Mouse (Mus musculus) frontal cortex, postnatal 10 days (tissue): ENCODE results near the gene Nutm1.
A peak's percentile ranks its signal among the peaks of the same experiment; 100 is the strongest.

ENCODE experiments used
- DNase-seq, 2 experiments: peaks; one replicate each; pipeline ENCODE4 v3.0.0; 2022; ENCODE audit warnings: low spot score in 2 of 2, mixed read lengths in 1 of 2

Gene Nutm1

DNA sequence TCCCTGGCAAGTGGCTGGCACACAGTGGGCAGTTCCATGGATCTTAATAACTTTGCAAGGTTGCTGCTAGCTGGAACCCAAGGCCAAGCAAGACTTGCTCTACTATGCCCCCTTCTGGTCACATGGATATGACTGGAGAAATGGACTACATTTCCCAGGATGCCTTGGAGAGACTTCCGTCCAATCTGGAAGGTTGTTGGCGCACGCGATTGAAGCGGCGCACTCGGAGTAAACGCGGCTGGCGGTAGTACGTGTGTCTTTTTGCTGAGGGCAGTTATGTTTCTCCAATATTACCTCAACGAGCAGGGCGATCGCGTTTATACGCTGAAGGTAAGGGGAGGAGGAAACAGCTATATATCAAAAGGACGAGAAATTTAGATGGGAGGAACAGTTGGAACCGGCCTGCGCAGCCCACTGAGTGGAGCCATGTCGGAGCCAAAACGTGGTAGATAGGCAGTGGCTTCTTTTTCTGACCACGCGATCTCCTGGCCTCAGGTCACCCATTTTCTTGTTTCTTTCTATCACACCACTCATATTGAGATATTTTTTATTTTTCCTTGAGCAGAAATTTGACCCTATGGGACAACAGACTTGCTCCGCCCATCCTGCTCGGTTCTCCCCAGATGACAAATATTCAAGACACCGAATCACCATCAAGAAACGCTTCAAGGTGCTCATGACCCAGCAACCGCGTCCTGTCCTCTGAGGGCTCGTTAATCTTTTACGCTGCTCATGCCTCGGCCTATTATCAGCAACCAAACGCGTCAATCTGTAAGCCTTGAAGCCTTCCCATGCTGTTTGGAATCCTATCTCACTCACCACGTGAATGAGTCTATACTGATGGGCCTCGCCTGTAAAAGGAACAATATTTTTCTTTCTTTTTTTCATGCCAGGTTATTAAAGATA, 2.9 kb upstream of the Nutm1 start, which contains the start of gene Nop10:
Nop10 (plus strand) TSS at position 179 of the 906 bp plus-strand sequence.
- DNase-seq = peak; percentile 76 to 83

DNA sequence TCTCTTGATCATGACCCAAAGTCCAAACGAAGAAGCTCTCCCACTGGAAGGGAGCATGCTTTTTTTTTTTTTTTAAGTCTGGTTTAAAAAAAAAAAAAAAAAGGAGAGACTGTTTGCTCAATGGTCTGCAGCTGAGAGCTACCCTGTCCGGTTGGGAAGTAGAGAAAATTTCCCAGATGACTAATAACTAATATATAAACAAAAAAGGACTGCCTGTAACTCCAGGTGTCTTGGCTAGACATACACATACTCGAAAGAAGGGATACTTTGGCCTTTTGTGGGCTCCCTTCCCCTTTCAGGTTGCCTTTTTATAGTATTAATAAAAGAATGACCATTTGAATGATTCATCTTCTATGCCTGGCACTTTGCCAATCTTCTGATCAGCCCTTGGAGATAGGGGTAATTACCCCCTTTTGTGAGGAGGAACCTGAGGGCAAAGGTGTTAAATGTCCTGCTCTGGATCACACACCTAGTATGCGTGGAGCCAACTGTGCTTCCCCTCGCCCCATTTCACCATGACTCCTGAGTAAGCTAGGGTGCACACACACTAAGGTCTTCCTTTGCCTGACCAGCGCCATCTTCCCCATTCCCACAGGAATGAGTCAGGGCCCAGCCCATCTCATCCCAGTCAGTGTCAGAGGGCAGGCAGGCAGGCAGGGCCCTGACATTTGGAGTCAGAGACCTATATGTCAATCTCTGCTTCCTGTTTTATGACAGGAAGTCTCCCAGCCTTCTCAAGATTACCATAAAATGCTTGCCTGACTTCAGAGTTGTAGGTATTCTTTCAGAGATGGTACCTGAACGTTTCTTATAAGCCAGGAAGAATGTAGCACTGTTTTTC, 4.2 kb downstream of the Nutm1 start:
- no peak for DNase-seq

DNA sequence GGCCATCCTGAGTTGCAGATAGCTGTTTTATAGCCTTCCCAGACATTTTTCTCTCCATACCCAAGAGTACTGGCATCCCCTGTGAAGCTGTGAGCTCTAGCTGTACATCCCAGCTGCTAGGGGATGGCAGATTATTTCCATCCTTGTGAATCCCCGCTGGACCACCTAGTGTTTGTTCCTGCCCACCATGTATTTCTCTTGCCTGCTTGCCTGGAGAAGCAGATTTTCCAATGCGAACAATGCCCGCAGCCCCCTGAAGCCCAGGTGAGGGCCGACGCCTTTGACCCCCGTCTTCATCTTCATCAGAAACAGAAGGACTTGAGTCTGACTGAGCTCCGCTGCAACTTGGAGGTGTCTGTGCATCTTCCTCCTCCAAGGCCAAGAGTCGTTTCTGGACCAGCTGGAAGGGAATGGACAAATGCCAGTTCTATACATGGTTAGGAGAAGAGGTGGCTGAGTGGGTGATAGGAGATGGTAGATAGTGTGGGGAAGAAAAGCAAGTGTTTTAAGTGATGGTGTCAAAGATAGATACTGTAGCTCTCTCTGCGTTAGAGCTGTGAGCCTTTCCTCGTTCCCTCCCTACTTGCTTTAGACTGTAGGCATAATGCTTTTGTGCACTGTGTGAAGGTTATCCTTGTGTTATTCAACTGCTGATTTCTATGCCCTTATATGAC, 9.2 kb downstream of the Nutm1 start:
- peak in 1 of 2 experiments; percentile 6 for DNase-seq

DNA sequence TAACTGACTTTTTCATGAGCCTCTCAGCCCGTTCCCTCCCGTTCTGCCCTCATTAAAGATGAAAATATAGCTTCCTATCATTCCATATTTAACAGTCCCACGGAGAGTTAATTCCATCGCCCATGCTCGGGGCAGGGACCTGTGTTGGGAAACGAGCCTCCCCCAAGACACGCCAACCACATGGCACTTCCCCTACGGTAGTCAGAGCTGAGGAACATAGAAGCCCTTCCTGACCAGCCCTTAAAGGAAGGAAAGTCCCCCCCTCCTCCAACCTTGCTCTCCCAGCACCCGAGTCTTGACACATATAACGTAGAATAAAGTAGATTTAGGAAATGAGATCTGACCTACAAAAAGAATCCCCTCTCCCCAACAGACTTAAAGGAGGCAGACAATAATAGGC, 11.8 kb downstream of the Nutm1 start:
- no peak for DNase-seq

DNA sequence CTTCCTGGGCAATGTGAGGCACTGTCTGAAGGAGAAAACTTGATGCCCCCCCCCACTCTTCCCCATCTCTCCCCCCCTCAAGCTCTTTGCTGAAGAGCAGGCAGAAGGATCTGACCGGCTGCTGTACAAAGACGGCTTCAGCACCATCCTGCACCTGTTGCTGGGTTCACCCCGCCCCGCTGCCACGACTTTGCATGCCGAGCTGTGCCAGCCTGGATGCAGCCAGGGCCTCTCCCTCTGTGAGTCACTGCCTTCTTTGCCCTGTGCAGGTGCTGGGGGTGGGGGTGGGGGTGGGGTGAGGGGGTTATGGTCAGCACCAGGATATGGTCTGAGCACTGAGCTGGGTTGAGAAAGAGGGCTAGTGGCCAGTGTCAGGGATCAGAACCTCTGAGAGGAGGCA, 12.9 kb downstream of the Nutm1 start:
- no peak for DNase-seq

DNA sequence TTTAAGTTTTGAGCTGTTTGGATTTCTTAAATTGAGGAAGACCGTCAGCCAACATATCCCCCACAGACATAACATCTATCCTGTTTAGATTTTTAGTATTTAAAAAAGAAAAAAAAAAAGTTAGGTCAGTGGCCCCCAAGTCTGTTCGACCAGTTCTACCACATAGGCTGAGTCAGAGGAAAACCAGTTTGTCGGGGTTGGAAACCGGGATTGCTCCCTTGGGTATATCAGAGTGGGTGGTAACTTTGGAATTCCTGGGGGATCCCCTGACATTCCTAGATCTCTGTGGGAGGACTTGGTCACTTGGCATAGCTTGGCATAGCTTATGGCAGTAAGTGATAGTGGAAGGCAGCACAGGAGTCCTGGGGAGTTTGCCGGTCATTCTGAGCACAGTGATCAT, 13.8 kb downstream of the Nutm1 start:
- DNase-seq = no peak

DNA sequence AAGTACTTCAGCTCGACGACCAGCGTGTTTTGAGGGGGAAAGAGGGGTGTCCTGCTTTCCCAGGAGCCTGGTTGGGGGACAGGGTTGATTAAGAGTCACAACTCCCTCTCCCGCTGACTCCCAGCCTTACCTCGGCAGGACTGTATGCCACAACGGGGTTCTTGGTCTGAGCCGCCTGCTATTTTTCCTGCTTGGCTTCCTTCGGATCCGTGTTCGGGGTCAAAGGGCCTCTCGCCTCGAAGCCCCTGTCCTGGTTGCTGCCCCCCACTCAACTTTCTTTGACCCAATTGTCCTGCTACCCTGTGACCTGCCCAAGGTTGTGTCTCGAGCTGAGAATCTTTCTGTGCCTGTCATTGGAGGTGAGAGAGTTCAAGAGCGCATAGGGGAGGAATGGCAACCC, 17.3 kb downstream of the Nutm1 start:
- peak in 1 of 2 experiments; percentile 8 for DNase-seq

DNA sequence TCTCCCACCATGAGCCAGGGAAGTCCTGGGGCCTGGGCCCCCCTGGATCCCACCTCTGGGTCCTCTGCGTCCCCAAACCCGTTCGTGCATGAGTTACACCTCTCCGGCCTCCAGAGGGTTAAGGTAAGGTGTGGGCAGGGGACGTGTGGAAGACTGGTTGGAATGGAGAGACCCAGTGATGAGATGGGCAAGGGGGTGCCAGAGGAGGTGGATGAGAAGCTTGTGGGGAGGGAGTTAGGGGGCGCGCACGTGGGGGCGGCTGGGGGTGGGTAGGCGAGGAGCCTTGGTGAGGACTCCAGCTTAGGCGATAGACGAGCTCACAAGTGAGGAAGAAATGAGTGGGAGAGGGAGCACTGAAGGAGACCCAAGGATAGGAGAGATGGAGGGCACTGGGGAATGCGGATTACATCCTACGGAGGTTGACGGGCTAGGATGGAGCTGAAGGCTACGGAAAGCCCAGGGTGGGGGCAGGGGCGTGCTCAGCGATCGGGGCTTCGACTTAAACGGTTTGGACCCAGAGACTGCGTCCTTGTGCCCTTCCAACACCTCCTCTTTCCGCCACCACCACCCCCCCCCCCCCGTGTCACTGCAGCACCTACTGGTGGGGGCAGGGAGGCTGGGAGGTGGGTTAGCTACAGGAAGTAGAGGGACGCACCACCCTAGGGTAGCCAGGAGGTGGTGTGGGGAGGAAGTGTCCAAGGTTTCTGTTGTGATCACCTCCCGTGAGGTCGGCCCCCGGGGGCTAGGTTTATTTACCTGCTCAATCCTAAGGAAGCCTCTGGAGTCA, 19.0 kb downstream of the Nutm1 start:
- peak in 1 of 2 experiments; percentile 41 for DNase-seq

DNA sequence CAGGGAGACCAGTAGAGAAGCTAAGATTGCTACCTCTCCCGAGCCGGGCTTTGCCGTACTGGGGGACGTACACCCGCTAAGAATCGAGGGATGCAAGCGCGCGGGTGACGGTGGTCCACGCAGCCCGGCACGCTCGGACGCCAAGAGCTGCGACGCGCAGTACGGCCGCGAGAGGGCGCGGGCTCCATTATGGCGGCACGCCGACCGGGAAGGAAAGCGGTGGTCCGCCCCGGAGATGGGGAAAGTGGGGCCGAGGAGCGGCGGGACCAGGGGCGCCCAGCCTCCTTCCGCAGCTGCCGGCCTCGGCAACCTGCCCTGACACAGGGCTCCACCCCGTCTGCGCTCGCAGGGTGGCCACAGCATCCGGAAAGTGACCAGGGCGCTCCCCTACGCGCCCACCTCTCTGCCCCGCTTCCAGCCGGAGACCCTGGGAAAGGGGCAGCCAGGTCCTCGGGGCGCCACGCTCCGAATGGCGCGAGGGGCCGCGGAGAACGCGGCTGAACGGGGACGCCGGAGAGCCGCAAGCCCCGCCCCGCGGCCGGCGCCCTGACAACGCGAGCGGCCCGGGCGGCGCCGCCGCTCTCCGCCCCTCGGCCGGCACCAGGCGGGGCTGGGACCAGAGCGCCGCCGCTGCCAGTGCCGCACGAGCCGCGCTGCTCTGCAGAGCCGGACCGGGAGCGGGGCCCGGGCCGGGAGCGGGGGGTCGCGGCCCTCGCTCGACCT, 19.7 kb downstream of the Nutm1 start, which contains the start of gene Lpcat4:
Lpcat4 (plus strand) TSS at position 257 of the 723 bp plus-strand sequence.
- DNase-seq = peak; percentile 81 to 91

DNA sequence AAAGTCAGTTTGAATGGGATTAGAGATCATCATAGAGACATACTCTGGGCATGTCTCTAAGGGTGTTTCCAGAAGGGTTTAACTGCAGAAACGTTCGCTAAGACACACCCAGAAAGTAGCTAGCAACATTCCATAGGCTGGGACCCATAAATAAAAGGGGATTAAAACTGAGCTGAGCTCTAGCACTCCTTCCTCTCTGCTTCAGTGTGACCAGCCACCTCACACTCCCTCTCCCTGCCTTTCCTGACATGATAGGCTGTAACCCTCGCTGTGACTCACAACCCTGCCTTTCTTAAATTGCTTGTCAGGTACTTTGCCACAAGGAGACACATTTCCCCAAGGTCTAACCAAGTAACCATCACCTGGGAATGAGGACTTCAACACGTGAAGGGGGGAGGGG, 21.1 kb downstream of the Nutm1 start:
- DNase-seq = peak in 1 of 2 experiments; percentile 6

DNA sequence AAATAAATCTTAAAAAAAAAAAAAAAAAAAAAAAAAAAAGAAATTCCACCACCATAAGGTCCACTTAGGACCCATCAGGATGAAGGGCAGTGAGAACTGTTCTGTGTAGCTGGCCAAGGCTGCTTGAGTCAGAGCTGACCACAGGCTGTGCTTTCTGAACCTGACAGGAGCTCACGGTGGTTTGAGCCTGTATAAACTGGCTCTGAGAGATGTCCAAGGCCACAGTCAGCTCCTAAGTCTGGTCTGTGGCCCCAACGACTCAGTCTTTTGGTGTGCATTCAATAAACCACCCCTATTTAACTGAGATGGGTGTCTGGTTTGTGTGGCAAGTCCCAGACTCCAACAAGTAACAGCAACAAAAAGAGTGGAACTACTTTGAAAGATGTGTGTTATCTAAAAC, 22.5 kb downstream of the Nutm1 start:
- no peak for DNase-seq

DNA sequence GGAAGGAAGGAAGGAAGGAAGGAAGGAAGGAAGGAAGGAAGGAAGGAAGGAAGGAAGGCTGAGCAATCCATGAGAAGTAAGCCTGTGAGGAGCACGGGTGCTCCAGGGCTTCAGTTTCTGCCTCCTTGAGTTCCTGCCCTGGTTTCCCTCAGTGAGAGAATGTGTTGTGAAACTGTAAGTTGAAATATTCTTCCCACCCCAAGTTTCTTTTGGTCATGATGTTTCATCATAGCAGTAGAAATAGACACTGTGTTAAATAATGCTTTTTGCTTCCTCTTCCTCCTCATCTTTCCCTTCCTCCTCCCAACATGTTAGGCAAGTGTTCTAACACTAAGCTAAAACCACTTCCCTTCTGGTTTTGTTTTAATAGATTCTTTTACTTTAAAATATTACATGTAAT, 26.5 kb downstream of the Nutm1 start:
- no peak for DNase-seq

DNA sequence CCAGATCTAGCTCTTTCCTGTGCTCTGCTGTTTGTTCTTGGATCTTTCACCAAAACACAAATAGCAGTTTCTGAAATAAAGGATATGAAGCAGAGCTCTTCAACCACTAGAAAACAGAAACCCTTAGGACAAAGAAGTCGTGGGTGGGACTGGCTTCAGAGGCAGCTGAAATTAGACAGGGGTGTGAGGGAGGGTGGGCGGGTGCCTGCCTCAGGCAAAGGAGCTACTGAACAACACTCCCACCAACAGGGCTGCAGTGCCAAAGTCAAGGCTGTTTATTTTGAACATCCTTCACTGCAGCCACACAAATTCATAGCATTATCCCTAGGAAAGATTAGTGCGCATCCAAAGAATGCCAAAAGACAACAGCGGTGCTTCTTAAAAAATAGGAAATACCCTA, 34.7 kb downstream of the Nutm1 start:
- DNase-seq = no peak

DNA sequence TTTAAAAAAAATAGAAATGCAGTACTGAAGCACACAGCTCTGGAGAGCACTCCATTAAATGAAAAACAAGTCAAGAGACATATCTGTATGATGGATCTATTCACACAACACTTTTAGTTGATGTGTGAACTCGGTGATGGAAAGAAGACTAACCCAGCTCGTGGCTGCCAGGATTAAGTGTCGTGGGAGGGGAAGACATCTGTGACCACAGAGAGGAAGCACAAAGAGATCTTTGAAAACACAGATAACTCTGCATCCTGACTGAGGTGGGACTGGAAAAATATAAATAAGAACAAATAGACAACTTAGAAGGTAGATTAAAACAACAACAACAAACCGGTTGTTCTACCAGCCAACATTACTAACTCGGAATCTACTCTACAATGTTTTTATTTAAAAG, 36.5 kb downstream of the Nutm1 start:
- no peak for DNase-seq

DNA sequence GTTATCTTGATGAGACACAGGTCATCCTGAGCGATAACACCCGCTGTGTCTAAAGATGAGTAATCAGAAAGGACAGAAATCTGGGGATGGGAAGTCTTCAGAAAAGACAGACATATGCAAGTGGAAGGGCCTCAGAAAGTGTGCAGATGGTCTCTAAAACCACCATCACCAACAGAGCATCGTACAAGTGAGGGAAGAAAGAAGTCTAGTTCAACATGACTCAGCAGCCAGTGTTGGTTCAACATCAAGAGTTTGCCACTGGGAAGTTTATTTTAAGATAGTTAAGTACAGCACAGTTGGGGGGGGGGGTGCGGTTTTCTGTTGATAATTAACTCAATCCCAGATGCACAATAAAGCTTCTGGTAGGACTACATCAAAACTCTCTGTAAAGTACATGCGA, 38.2 kb downstream of the Nutm1 start:
- DNase-seq = no peak

DNA sequence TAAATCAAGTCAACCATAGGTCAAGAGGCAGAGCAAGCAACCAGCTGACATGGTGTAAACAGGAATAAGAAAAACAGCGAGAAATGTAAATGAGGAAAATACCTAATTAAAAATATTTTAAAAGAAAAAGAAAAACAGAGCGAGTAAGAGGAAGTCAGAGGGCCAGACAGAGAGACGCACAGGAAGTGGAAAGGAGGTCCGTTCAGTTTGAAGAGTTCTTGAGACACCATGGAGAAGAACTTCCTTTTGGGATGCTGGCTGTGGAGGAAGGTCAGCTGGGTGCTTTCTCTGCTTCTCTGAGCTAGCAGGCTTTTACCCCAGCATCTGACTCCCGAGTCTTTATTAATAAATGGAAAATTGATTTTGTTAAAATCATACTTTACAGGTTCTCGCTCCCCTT, 41.5 kb downstream of the Nutm1 start:
- DNase-seq = no peak

DNA sequence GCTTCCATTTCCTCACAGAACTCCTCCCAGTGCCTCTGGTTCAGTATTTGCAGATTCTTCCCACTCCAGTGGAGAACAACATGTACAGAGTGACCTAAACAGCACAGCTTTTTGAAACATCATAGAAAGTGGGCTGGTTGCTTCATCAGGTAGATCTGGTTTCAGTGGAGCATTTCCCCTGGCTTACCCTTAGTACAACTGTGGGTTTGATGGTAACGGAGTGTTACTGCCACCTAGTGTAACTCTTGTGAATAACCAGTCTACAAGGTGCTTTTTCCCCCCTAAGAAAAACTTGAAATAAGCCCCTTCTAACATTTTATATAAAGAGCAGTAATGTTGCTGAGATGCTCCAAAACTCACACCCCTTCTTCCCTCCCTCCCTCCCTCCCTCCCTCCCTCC, 43.1 kb downstream of the Nutm1 start:
- DNase-seq = no peak

DNA sequence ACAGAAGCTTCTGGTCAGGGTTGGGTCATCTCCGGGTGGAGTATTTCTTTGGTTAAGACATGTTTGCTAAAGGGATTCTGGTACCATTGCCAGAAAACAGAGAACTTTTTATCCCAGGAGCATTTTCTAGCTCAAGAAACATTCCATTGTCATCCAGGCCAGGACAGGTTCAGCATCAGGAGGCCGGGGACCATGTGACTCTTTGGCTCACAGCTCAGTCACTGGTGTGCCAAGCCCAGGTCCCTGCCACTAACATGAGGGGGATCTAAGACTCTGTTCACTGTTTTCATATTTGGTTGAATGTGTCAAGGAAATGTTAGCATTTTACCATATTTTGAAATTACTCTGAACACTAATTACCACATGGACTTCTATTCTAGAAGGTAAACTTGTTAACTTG, 48.4 kb downstream of the Nutm1 start:
- no peak for DNase-seq

DNA sequence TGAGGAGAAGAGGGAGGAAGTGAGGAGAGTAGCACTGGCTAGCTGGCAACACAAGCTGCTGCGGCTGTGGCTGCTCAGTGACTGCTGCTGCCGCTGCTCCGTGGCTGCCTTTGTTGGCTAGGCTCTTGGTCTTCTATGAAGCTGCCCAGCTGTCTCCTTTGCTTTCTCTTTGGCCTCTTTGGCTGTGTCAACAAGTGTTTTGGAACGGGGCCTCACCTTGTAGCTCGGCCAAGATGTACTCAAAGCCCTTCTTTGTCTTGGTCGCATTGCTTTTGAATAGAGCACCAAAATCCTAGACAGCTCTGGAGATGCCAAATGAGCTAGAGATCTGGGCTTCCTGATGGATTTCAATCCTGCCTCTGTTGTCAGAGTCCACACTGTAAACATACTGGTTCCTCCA, 48.9 kb downstream of the Nutm1 start:
- peak; percentile 64 to 71 for DNase-seq

DNA sequence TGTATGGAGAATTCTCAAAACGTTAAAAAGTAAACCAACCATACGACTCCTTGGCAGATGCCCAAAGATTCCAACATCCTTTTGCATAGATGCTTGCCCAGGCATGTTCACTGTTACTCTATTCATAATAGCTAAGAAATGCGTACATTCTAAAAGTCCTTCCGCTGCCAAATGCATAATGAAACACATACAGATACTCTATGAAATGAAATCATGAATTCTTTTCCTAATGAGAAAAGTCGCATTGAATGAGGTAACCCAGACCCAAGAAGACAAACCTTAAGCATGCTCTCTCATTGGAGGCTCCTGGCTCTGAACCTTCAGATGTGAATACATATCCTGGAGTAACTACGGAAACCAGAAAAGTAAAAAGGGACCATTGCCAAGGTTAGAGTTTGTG, 56.0 kb downstream of the Nutm1 start:
- DNase-seq = no peak
